Mouse (Mus musculus) small intestine, adult 2 months (tissue): ENCODE results near the gene Arhgef3.

ENCODE experiments used
- CTCF ChIP-seq: fragments of 200-500 bp; IDR thresholded peaks from 2 replicates; pipeline ENCODE4 v1.5.1; 2012; ENCODE audit warnings: low read depth, mild to moderate bottlenecking, control low read depth, inconsistent platforms, low read length, moderate library complexity, mixed read lengths; ENCODE audit not compliant: insufficient replicate concordance, insufficient read length; ENCODE audit errors: extremely low read depth
- POLR2A ChIP-seq: fragments of 200-500 bp; IDR thresholded peaks from 2 replicates; pipeline ENCODE4 v1.6.1; 2012; ENCODE audit warnings: low read depth, mild to moderate bottlenecking, control low read depth, inconsistent platforms, low read length, moderate library complexity

- TF ChIP-seq CTCF = no peak
- no peak for TF ChIP-seq POLR2A
Observed at GRCm38 (mm10) chr14:27164639-27165038, 49.9 kb downstream of the Arhgef3 start.
